Mouse (Mus musculus) gastrocnemius, adult 8-10 months (tissue): ENCODE data around the gene Pinlyp. TPM values are rescaled to one million over a fixed set of nuclear protein-coding genes. Genes with fewer than 3 reads are reported as not detected.
A peak's percentile ranks its signal among the peaks of the same experiment; 100 is the strongest.
"Not testable (repeated sequence)": the region's sequence is repeated elsewhere in the genome, so short reads cannot be mapped to it uniquely, and the experiment has no call there.

Experiments used
- DNase-seq, 2 experiments: peaks; one replicate each; pipeline ENCODE4 v3.0.0; 2022; ENCODE audit warnings: low spot score in 2 of 2
- total RNA-seq, 4 experiments: library from RNA; stranded (reverse); gene quantifications; 2 replicates each; pipeline ENCODE4 v1.2.4; 2022

The Pinlyp gene
- total RNA-seq, 4 experiments from 2014 or later, result not detected

DNA sequence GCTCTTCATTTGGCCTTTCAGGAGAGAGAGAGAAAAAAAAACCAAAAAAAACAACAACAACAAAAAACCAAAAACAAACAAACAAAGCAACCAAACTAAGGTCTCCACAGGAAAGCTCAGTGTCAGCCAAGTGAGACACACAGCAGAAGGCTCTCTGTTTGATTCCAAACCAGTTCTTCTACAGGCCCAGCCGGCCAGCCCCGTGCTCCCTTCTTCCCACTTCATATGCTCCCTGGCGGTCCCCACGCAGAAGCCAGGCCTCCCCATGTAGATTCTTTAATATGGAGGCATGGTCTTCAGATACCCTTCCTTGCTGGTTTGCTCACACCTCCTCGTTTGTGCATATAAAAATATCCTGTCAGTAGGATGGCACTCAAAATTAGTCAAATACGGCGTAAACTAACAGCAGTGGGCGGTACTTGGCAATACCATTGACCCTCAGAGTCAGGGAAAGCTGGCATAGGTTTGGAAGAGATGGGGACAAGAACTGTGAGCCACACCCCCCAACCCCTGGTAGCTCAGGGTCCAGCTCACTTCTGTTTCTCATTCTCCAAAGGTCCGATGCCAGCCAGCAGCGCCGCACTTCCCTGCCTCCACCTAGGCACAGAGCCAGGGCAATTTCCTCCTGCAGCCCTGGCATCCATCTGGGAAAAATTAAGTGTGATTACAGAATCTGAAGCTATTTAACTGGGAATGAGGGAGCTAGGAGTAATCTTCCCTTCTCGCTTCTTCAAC lies 20.1 kb downstream of the Pinlyp start:
- DNase-seq, result no peak

DNA sequence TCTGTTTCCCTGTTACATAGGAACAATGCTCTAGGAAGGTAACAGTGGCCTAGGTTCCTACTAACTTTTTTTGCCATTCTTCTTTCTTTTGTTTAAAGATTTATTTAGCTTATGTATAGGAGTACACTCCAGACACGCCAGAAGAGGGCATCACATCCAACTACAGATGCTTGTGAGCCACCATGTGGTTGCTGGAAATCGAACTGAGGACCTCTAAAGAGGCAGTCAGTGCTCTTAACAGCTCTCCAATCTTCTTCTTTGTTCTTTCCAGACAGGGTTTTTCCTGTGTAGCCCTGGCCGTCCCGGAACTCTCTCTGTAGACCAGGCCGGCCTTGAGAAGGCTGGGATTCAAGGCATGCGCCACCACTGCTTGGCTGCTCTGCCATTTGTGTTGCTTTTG lies 20.9 kb downstream of the Pinlyp start:
- no peak for DNase-seq

DNA sequence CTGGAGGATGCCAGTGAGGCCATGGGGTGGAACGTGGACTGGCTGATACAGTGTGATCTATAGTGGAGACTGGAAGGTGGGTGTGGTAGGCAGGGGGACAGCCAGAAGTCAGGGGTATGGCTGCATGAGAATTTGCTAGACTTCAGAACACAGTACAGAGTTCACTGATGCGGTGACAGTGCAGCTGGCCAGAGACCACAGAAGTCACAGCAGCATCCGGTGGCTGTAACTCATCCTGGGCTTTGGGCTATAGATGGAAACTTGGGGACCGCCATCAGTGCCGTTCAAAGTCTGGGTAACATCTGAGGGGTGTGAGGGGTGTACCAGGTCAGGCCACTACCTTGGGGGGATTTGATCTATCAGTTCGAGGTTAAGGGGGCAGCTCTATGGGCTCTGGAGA lies 22.2 kb downstream of the Pinlyp start:
- no peak for DNase-seq

DNA sequence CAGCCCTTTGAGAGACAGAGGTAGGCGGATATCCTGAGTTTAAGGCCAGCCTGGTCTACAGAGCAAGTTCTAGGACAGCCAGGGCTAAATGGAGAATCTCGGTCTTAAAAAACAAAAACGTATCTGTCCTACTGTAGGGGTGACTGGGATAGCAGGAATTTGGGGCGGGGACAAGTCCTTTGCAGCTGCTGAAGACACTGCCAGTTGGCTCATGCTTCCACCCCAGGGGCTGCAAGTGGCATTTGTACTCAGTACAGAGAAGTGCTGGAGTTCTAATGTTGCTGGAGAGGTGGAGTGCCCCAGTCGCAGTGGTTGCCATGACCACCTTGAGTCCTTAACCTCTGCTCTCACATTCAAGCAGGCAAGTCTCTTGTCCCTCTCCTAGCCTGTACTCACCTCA lies 23.1 kb downstream of the Pinlyp start:
- no peak for DNase-seq

DNA sequence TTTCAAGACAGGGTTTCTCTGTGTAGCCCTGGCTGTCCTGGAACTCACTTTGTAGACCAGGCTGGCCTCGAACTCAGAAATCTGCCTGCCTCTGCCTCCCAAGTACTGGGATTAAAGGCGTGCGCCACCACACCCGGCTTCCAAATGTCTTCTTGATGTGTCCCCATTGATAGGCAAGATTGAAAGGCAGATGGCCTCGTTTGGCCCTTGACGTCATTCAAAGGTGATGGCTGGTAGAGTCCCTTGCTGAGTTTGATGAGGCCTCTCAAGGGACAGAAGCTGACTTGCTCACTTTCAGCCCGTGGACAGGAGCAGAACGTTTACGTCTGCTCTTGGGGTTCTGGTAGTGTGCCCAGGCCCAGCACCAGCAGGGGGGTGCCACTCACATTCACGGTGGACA lies 25.9 kb downstream of the Pinlyp start:
- not testable (repeated sequence) for DNase-seq

DNA sequence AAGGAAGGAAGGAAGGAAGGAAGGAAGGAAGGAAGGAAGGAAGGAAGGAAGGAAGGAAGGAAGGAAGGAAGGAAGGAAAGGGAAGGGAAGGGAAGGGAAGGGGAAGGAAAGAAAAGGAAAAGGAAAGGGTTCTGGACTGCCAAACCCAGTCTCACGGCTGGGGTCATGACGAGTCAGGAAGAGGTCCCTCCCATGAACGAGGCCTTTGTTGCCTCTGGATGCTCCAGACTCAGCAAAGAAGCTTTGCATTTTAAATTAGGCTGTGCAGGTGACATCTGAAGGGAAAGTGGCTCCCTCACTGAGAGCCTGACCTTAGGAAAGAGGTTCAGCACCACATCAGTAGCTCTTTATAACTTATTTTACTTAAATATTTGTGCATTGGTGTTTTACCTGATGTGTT lies 26.8 kb downstream of the Pinlyp start:
- DNase-seq, result no peak

DNA sequence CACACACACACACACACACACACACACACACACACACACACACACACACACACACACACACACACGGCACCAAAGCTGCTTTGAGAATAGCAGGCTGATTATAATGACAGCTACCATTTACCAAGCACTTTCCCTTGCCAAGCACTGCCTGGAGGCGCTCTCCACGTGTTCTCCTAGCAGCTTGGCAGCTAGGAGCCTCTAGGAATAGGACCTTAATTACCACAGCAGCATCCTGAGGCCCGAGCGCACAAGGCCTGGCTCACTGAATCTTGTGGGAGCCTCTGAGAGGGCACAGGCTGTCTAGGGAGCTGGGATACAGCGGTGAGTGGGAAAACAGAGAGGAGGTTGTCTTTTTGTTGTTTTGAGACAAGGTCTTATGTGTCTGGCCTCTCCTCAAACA lies 28.3 kb downstream of the Pinlyp start:
- DNase-seq, result no peak

DNA sequence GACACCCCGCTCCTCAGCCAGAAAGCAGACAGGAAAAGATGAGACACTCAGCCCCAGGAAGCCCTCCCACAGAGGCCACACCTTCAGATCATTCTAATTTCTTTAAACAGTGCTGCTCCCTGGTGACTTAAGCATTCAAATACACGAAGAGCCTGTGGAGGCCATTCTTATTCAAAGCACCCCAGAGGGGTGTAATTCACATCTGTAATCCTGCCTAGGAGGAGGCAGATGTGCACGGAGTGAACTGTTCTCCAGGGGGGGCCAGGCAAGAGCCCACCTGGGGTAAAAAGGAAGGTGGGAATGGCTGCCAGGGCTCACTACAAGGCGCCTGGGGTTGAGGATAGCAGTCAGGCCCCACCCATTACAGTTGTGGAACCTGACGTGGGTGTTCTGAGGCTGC lies 28.8 kb downstream of the Pinlyp start:
- DNase-seq, result no peak

DNA sequence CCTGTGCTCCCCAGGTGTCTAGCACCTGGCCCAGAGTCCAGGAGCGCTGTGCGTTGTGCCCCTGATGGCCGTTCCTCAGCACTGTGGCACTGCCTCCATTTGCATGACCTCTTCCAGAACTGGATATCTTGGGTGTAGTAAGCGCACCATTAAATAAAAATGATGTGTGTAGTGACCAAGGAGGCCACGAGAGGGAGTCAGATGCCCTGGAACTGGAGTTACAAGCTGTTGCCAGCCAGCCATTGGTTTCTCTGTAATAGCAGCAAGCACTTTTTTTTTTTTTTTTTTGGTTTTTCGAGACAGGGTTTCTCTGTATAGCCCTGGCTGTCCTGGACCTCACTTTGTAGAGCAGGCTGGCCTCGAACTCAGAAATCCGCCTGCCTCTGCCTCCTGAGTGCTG lies 29.6 kb downstream of the Pinlyp start:
- not testable (repeated sequence) for DNase-seq

DNA sequence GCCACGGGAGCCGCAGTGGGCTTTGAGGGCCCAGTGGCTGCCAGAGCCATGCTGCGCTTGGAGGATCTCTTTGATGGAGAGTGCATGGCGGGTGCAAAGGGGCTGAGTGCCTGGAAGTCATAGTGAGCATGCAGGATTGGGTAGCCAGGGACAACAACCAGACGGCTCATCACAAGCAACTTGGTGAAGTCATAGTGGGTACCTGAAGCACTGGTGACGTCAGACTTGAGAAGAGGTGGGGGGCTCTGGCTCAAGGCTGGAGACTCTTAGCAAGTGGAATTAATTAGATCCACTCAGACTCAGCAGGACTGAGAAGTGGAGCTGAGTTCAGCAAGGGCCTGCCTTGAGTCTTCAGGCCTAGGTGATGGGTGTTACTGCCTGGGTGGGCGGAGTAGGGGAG lies 33.6 kb downstream of the Pinlyp start, which contains the start of gene AC161166.1:
Gene AC161166.1 (minus strand): TSS at position 101 of the 400 bp plus-strand sequence.
- DNase-seq, result no peak

DNA sequence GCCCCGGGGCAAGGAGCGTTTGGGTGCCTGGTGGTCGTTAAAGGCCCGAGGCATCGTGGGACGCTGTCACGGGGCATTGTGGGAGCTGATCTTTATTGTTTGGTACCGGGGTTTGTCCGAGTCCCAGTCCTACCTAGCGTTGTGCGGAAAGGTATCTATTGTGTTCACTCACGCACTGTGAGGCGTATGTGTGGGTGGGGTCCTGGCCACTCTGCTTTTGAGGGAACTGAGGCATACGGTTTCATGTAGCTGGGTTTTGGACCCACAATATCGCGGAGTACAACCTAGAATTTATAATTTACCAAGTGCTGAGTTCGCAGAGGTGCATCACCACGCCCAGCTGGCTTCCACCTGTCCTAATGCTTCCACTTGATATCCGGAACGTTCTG lies 38.2 kb downstream of the Pinlyp start:
- no peak for DNase-seq

DNA sequence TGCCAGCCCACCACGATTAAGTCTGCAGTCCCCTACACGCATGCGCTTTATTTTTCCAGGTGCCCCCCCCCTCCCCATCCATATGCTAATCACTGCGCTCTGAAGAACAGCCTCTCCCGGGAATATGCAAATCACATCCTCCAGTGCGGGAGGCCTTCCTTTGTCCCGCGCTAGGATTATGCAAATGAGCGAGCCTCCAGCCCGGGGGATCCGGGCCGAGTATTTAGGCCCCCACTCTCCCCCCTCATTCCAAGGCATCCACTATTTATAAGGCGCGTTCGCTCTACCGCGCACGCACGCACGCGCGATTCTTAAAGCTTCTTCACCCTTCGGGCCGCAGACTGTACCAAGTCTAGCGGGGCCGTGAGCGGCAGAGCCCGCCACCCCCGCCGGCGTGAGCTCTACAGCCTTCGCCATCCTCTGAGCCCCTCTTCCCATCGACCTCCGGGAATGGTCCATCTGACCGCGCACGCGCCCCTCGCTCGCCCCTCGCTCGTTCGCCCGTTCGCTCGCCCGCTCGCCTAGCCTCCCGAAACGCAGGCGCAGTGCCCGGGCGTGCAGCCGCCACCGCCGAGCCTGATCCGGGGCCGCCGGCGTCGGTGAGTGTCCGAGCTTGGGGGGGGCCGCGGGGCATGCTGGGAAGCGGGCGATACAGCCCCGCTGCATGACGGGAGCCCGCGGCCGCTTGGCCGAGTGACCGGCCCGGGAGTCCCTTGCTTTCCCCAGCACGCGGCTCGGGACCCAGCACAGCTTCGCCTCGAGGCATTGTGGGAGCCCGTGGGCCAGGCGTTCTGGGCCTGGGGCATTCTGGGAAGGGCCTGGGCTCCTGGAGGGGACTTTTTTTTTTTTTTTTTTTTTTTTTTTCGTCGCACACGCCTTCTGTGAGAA lies 38.8 kb downstream of the Pinlyp start, which contains the start of gene Zfp428:
Gene Zfp428 (plus strand): TSS at position 169 of the 888 bp plus-strand sequence.
- peak; percentile 73 to 79 for DNase-seq

DNA sequence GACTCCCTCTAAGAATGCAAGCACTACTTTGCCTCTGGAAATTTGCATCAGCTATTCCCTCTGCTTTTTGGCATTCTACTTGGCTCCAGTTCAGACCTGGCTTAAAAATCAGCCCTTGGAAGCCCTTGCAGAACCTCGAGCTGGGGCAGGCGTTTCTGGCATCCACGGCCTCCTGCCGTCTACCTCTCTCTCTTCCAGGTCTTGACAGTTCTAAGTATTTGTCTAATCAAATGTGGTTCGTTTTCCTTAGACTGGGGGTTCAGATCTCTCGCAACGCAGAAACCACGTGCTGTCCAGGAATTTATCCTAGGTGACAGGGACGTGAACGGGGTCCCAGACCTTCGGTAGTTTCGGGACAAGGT lies 39.5 kb downstream of the Pinlyp start:
- peak; percentile 17 to 23 for DNase-seq

DNA sequence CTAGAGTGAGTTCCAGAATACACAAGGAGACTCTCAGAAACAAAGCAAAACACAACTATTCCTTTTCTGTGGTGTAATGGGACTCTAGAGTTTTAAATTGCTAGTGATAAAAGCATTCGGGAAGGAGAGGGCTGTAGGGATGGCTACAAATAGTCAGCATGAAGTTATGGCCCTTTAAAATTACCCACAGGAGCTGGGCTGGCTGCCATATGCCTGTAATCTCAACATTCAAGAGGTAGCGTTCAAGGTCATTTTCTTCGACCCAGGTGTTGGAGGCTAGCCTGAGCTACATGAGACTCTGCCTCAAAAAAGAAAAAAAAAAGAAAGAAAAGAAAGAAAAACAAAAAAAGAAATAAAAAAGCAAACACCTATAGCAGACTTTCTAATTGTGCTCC lies 39.9 kb downstream of the Pinlyp start:
- DNase-seq, result no peak

DNA sequence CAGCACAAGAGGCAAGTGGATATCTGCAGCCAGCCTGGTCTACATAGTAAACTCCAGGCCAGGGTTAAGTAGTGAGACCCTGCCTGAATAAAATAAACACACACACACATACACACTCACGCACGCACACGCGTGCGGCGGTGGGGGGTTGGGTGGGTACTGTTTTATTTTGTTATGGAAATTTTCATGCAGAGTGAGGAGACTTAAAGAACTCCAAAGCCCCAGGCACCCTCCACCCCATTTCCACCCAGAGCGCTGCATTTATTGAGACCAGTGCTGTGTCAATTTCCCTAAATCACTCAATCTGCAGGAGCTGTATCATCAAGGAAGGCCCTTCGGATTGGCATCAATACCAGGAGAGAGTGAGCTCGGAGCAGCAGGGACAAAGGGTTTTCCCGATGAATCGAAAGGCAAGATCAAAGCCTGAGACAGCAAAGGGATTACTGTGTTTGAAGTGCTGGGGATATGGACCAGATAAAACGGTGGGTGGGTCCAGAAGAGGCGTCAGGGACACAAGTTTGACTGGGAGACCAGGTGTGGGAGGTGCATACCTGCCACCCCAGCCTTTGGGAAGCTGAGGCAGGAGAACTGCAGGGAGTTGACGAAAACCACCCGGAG lies 40.4 kb downstream of the Pinlyp start:
- no peak for DNase-seq

DNA sequence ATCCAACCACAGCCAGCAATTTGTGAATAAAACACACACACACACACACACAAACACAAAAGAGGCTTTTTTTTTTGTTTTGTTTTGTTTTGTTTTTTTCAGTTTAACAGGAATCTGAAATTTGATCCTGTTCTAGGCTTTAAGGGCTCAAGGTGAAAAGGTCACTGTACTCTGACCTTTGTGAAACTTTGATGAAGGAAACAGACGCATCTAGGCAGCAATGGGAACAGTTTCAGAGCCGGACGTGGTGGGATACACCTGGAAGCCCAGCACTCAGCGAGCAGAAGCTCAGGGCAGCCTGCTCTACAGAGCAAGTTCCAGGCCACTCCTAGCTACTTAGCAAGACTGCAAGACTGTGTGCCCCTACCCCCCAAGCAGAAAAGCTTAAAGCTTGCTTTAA lies 41.0 kb downstream of the Pinlyp start:
- DNase-seq, result no peak

DNA sequence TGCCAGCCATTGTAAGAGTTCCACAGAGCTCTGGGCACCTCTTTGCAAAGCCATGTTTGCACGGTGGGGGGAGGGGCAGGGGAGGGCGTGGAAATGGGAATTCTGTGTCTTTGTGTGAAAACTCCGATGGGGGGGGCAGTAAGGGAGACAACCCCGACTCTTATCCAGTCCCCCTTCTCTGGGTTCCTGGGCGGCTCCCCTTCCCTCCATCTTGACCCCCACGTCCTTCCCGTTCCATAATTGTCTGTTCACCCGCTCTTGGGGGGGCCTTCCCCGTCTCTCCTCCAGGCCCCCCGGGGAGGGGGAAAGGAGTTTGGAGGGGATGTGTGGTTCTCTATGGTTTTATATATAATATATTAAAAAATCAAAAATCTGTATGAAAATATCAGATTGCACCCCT lies 41.9 kb downstream of the Pinlyp start:
- no peak for DNase-seq

DNA sequence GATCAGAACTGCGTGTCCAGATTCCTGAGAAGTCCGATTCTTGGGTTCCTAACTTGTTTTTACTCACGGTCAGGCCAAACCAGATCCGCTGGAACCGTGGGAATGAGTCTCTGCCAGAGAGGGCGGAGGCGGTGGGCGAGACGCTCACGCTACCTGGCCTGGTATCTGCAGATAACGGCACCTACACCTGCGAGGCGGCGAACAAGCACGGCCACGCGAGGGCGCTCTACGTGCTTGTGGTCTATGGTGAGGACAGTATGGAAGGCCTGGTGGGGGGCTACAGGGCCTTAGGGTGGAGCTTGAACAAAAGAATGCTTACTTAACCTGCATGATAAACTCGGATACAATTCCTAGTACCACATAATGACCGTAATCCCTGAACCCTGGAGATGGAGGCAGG lies 44.4 kb downstream of the Pinlyp start:
- DNase-seq, result no peak

DNA sequence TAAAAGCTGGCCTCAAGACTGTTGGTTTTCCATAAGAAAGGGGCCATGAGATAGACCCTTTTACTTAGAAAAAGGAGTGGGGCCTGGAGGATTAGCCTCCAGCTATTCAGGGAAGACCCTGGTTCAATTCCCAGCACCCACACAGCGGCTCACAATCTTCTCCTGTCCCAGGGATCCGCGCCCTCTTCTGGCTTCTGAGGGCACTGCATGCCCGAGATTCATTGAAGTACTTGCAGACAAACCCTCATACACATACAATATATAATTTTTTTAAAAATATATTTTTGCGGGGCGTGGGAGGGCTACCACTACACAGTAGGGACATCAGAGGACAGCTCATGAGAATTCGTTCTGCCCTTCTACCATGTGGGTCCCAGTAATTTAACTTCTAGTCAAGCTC lies 45.0 kb downstream of the Pinlyp start:
- DNase-seq, result no peak

DNA sequence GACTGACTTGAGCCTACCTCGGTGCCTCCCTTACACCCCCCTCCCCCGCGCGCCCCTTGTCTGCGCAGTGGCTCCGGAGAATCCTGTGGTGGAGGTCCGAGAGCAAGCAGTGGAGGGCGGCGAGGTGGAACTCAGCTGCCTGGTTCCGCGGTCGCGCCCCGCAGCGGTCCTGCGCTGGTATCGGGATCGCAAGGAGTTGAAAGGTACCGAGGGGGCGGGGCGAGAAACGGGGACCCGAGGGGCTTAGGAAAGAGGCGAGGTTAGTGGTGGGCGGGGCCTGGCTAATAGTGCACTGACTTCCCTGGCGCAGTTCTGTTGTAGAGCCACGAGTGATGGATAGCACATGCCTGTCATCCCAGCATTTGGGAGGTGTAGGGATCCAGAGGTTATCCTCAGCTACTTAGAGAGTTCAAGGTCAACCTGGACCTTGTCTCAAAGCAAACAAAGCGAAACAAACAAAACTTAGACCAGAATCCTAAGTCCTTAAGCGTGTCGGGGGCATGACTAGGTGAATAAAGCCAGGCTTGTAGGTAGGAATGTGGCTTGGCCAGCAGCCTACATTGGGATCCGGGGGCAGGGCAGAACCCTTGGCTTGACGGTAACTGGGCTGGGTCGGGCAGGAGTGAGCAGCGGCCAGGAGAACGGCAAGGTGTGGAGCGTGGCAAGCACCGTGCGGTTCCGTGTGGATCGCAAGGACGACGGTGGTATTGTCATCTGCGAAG lies 45.9 kb downstream of the Pinlyp start:
- no peak for DNase-seq
